Mouse (Mus musculus) olfactory bulb, adult 2 months (tissue): ENCODE data around the gene Appbp2.

Experiments
- CTCF ChIP-seq: fragments of 200-500 bp; IDR thresholded peaks from 2 replicates; pipeline ENCODE4 v1.5.1; 2012; ENCODE audit warnings: low read depth, mild to moderate bottlenecking, low read length, moderate library complexity; ENCODE audit not compliant: insufficient read depth
- POLR2A ChIP-seq: fragments of 200-500 bp; IDR thresholded peaks from 2 replicates; pipeline ENCODE4 v1.6.1; 2012; ENCODE audit warnings: mild to moderate bottlenecking, low read depth, low read length, moderate library complexity; ENCODE audit not compliant: insufficient read depth

DNA sequence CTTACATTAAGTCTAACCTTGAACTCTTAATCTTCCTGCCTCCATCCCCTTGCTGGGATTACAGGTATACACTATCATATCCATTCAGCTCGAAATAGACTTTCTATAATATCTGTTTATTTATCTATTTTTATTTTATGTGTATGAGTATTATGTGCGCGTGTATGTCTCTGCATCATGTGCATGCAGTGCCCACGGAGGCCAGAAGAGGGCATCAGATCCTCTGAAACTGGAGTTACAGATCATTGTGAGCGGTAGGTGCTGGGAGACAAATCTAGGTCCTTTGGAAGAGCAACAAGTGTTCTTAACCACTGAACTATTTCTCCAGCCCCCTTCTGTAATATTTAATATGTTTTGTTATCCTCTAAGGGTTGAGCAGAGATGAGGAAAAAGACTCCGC is 38.4 kb upstream of the Appbp2 start:
- TF ChIP-seq CTCF: no peak
- no peak for TF ChIP-seq POLR2A
